Mouse (Mus musculus) layer of hippocampus, adult 6 months (tissue): ENCODE data around the gene Rsph6a. TPM values are rescaled to one million over a fixed set of nuclear protein-coding genes. Genes with fewer than 3 reads are reported as not detected.

Source experiments
- long read RNA-seq, 2 experiments: library from polyadenylated mRNA; unstranded; transcript quantifications; one replicate each; pipeline ENCODE4 v2.0.0; 2019 to 2020
- microRNA-seq: library from miRNA; unstranded; fragments of <30 nt; microRNA quantifications from one replicate; pipeline ENCODE4 v1.2.0, GENCODE M21; 2020
- polyA plus RNA-seq: library from polyadenylated mRNA; unstranded; fragments of <200 nt; fragmentation: Nextera tagmentation; gene quantifications from 2 replicates; pipeline ENCODE4 v1.2.3, GENCODE M21; 2021

The Rsph6a gene
- 0.23 and 0.24 TPM in 2 replicates for polyA plus RNA-seq
- long read RNA-seq, experiment 1, partial matches to known transcripts: 1 of 1 reads
- long read RNA-seq, experiment 1, other reads (novel, unspliced or antisense): 0 of 1 reads
- long read RNA-seq, experiment 2: 0 reads

DNA sequence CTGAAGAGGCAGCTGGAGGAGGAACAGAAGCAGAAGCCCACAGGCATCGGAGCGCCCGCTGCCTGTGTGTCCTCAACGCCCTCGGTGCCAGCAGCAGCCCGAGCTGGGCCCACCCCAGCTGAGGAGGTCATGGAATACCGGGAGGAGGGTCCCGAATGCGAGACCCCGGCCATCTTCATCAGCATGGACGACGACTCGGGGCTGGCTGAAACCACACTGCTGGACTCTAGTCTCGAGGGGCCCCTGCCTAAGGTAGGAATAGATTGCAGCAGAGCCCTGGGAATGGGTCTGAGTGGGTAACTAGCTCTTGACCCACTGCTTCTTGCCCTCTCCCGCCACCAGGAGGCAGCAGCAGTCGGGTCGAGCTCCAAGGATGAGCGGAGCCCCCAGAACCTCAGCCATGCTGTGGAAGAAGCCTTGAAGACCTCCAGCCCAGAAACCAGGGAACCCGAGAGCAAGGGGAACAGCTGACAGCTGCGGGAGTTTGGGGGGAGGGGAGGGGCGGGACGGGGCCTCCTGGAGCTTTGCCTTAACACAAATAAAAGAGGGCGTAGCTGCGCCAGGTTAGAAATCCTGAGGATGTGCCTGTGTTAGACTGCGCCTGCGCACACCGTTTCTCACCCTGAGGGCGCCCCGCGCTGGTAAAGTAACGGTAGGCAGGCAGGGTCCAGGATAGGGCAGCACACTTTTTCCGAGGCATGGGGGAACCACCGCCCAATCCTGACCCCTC is at the start of gene Rsph6a:
Rsph6a (plus strand) TSS at position 644 of the 730 bp plus-strand sequence.

DNA sequence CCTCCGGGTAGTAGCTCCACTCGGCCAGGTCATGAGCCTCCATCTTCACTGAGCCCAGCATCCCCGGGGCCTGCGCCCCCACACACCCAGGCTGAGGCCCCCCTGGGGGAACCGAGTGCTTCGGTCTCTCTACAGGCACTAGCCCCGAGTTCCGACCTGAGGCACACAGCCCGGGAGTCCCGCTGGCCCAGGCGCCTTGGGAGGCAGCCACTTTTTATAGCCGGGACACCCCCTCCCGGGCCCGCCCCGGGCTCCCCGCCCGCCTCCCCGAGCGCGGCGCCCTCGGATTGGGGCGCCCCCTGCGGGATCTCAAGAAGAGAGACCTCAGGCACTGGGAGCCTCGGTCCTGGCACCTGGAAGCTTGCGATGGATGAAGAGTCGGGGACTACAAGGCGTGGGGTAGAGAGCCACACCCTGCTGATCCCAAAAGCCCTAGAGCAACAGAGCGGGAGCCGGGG is 31.1 kb upstream of the Rsph6a start, which contains the start of gene Foxa3:
Foxa3 (minus strand) TSS at position 182 of the 458 bp plus-strand sequence.

DNA sequence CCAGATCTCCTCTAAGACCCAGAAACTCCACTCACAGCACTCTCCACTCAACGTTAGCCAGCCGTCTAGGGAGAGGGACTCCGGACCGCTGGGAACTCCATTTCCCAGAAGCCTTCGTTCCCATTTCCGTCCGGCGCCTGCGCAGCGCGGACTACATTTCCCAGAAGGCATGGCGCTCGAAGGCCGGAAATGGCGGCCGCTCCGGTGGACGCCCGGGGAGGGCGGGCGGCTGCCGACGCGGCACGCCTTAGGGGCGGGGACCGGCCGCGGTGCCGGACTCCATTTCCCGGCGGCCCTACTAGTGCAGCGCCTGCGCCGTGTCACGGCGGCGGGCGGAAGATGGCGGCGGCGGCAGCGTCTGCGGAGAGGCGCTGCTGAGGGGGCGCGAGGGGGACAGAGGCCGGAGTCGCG is 30.4 kb upstream of the Rsph6a start, which contains the start of gene Sympk:
Sympk (plus strand) TSS at position 282 of the 411 bp plus-strand sequence.

DNA sequence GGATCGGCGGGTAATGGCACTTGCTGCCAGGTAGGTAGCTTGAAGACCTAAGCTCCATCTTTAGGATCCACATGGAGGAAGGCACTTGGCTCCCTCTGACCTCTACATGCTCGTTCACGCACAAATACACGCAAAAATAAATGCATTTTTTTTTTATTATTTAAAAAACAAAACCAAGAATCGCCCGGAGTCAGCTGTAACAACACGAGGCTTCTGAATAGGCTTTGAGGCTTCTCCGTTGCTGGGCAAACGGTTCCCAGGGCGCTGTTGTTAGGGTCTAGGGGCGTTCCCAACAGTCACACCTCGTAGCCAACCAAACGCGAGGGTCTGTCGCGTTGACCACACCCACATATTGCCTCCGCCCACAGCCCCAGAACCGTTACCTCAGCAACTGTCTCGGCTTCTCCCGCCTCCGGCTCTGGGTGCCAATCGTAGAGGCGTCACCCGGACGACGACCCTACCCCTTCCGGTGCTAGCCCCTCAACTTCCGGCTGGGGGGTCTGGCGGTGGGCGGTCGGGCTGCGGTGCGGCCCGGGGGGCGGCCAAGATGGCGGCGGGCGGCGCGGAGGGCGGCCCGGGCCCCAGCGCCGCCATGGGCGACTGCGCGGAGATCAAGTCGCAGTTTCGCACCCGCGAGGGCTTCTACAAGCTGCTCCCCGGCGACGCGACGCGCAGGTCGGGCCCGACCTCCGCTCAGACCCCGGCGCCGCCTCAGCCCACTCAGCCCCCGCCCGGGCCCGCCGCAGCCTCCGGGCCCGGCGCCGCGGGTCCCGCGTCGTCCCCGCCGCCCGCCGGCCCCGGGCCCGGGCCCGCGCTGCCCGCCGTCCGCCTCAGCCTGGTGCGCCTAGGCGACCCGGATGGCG is 21.5 kb downstream of the Rsph6a start, which contains the start of gene Dmwd:
Dmwd (plus strand) TSS at position 505 of the 863 bp plus-strand sequence.

DNA sequence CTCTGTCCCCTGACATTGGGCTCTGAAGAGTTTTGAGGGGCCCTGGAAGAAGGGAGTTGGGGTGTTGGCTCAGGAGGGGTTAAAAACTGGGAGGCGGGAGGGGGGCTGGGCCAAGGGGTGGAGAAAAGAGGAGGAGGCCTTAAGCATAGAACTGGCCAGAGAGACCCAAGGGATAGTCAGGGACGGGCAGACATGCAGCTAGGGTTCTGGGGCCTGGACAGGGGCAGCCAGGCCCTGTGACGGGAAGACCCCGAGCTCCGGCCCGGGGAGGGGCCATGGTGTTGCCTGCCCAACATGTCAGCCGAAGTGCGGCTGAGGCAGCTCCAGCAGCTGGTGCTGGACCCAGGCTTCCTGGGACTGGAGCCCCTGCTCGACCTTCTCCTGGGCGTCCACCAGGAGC is 29.2 kb downstream of the Rsph6a start, which contains the start of gene Dmpk:
Dmpk (plus strand) TSS at position 149 of the 400 bp plus-strand sequence.

DNA sequence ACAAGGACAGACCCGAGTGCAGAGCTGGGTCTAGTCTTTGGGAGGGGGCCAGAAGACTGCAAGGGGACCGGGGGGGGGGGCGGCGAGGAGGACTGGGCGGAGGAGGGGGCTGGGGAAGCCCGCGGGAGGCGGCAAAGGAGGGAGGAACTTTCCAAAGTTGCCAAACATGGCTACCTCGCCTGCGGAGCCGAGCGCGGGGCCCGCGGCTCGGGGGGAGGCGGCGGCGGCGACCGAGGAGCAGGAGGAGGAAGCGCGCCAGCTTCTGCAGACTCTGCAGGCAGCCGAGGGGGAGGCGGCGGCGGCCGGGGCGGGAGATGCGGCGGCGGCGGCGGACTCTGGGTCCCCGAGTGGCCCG is 40.0 kb downstream of the Rsph6a start, which contains the start of gene Six5:
Six5 (plus strand) TSS at position 124 of the 355 bp plus-strand sequence.

DNA sequence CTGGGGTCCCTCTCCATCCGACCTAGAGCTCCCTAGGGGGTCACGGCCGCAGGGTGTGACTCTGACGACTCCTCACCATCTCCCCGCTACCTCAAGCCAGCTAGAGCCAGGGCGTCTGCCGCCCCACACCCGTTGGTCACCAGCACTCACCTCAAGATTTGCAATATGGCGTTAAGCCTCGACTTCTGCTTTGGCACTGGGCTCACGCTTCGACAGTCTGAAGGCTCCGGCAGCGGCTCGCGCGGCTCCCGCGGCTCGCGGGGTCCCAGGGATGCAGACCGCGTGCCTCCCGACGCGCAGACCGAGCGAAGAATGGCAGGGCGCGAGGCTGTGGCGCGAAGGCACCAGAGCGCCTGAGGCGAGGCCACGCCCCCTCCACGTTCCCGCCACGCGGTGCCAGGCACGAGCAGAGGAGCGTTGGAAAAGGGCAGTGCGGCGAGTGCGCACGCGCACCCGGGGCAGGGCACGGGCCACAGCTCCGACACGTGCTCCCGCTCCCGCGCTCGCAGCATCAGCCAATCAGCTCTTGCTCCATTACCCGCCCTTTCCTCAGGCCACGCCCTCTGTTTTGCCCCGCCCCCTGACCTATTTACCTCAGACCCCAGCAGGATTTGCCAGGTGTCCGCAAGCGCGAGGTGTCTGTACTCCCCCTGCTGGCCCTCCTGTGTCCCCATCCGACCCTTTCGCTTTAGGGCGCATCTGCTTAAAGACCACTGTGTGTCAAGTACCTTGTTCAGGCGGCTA is 63.7 kb downstream of the Rsph6a start, which contains the start of gene Gm4969:
Gm4969 (minus strand) TSS at position 341 of the 744 bp plus-strand sequence.

DNA sequence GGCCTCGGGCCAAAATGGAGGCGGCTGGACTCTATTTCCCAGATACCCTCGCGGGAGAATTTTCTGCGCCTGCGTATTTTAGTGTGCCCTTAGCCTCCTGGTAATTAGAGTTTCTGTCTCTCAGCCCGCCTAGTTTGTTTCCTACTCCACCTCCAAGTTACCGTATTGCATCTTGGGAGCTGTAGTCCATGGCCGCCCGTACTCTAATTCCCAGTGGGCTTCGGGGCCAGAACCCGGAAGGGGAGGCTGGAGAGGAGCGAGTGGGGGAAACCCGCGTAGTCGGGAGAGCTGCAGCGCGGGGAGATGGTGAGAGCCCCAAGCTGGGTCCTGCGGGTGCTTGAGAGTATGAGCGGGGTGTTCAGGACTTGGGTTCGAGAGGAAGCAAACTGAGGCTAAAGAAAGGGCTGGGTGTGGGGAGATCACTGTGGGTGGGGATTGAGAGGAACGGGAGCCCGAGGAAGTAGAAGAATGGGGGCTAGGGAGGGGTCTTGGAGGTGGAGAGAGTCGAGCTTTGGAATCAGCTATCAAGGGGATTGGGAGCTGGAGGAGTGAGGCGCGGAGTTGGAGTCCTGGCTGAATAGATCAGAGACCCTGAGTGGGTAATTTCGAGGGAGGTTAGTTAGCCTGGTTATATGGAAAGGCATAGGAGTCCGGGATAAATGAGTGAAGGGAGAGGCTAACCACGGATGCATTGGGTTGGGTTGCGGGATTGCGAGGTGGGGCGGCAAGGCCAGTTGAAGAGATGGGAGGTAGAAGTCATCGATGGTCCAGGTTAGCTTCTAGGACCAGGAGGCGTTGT is 65.3 kb downstream of the Rsph6a start, which contains the start of gene Fbxo46:
Fbxo46 (plus strand) TSS at position 229 of the 799 bp plus-strand sequence.

Small RNA genes within 50 kb of the gene (microRNA-seq; reads per million reads assigned to microRNA genes)
- 1.1 reads per million for gene Mir3100

Other genes starting within 250 kb of the Rsph6a start
- gene Psg17, start 233.1 kb upstream of the Rsph6a start, polyA plus RNA-seq: not detected in 2 replicates
- gene Mill2, start 214.7 kb upstream of the Rsph6a start, polyA plus RNA-seq: 0.51 and 0.70 TPM in 2 replicates
- 8.7 and 9.9 TPM in 2 replicates for gene Pglyrp1, start 183.4 kb upstream of the Rsph6a start, polyA plus RNA-seq
- 12.1 and 13.0 TPM in 2 replicates for gene Ccdc61, start 144.3 kb upstream of the Rsph6a start, polyA plus RNA-seq
- gene Nova2, start 128.8 kb upstream of the Rsph6a start, polyA plus RNA-seq: 3.8 and 4.1 TPM in 2 replicates
- gene Nanos2, start 67.3 kb upstream of the Rsph6a start, polyA plus RNA-seq: not detected in 2 replicates
- gene Mypop, start 63.4 kb upstream of the Rsph6a start, polyA plus RNA-seq: 4.8 and 6.6 TPM in 2 replicates
- 6.9 and 8.8 TPM in 2 replicates for gene Irf2bp1, start 50.6 kb upstream of the Rsph6a start, polyA plus RNA-seq
- gene Foxa3, start 31.2 kb upstream of the Rsph6a start, polyA plus RNA-seq: not detected in 2 replicates
- 18.9 and 23.2 TPM in 2 replicates for gene Sympk, start 30.3 kb upstream of the Rsph6a start, polyA plus RNA-seq
- gene Dmwd, start 21.5 kb downstream of the Rsph6a start, polyA plus RNA-seq: 22.3 and 22.4 TPM in 2 replicates
- gene Dmpk, start 29.2 kb downstream of the Rsph6a start, polyA plus RNA-seq: 0.72 and 1.8 TPM in 2 replicates
- 0.28 and 0.30 TPM in 2 replicates for gene Six5, start 39.9 kb downstream of the Rsph6a start, polyA plus RNA-seq
- gene Gm4969, start 63.7 kb downstream of the Rsph6a start, polyA plus RNA-seq: 0.10 and 0.23 TPM in 2 replicates
- 7.0 and 8.7 TPM in 2 replicates for gene Fbxo46, start 65.2 kb downstream of the Rsph6a start, polyA plus RNA-seq
- 13.3 and 14.4 TPM in 2 replicates for gene Qpctl, start 94.6 kb downstream of the Rsph6a start, polyA plus RNA-seq
- gene Snrpd2, start 95.0 kb downstream of the Rsph6a start, polyA plus RNA-seq: 129 and 137 TPM in 2 replicates
- gene Gipr, start 111.4 kb downstream of the Rsph6a start, polyA plus RNA-seq: 0.13 TPM in 1 of 2 replicates, not detected in the other
- gene Eml2, start 121.7 kb downstream of the Rsph6a start, polyA plus RNA-seq: 6.0 and 6.1 TPM in 2 replicates
- 1.5 and 2.0 TPM in 2 replicates for gene Gpr4, start 157.8 kb downstream of the Rsph6a start, polyA plus RNA-seq
- 34.8 and 38.3 TPM in 2 replicates for gene Opa3, start 173.6 kb downstream of the Rsph6a start, polyA plus RNA-seq
- 1.1 and 1.2 TPM in 2 replicates for gene Vasp, start 217.1 kb downstream of the Rsph6a start, polyA plus RNA-seq
- 0.09 and 0.19 TPM in 2 replicates for gene Ppm1n, start 225.4 kb downstream of the Rsph6a start, polyA plus RNA-seq
- gene Rtn2, start 227.9 kb downstream of the Rsph6a start, polyA plus RNA-seq: 20.0 and 22.4 TPM in 2 replicates